Mouse (Mus musculus): ENCODE results near the gene Gm20388.

Gene Gm20388

DNA sequence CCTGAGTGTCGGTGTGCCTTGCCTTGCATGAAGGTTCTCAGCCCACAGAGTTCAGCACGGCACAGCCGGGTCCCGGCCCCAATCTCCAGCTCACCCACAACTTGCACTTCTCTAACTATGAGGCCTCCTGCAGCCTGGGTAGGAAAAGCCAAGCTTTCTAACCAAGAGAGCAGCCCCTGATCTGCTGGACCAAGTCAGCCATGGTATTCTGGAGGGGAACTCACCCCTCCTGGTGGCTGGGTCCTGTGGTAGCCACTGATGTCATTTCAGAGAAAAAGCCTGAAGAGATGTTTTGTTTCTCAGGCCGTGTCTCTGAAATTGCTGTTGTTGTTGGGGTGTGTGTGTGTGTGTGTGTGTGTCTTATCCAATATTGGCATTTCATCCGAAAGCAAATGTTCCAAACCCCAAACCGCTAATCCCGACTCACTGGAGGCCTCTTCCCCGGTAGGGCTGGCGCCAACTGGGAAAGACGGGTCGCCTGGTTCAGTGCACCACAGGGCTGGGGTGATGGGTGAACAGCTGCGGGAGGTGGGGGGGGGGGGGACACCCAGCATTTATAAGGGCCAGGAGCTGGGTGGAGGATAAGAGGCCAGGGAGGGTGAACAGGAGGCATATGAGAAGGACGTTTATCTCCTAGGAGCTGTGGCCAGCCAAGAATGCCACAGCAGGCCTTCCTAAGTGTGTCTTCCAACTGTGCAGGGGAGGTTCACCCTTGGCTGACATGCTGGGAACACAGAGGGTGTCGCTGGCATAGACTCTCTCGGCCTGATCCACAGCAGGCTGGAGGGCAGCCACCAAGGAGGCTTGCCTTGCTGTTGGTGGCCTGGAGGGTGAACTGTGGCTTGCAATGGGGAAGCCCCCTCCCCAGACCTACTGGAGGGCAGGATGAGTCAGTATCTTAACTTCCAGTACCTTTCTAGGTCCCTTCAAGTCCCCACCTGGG lies 1286.4 kb downstream of the Gm20388 start:
- DNase-seq (ENCODE audit: extremely low spot score, low spot score), result no peak

GRCm38 (mm10) chr8:121200069-121200468 lies 1289.4 kb downstream of the Gm20388 start:
- no peak for DNase-seq (ENCODE audit: extremely low spot score, low spot score)

- DNase-seq (ENCODE audit: extremely low spot score, low spot score), result no peak
Measured at GRCm38 (mm10) chr8:121200979-121201378, 1290.3 kb downstream of the Gm20388 start.

DNA sequence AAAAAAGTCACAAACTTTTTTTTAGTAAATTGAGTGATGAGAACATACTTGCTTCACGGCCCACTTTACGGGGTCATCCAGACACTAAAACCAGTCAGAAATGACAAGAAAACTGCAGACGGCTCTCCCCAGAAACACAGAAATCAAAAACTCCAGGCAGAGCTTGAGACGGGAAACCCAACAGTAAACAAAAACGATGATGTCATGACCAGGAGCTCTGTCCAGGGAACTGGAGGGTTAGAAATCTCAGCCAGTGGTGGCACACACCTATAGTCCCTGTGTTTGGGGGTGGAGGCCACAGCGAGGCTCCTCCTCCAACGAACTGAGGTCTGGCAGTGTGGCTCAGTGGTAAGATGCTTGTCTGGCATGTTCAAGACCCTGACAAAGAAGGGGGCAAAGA lies 1291.0 kb downstream of the Gm20388 start:
- no peak for DNase-seq (ENCODE audit: extremely low spot score, low spot score)

GRCm38 (mm10) chr8:121203612-121204376 lies 1293.2 kb downstream of the Gm20388 start:
- DNase-seq (ENCODE audit: extremely low spot score, low spot score), result no peak

DNA sequence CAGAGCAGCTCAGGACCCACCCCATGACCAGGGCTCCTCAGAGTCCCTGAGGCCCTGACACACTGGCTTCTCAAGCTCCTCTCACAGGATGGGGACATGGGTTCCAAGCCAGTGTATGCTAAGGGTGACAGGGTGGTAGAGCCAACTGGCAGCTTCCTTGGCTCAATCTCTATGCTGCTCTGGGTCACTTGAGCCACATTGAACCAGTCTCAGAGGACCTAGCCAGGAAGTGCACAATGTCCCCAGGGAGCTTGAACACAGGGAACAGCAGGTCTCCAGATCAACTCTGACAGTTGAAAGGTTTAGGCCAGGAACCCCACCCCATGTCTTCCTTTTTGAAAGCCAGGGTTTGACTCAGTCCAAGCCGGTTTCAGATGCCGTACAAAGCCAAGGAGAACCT lies 1296.5 kb downstream of the Gm20388 start:
- DNase-seq (ENCODE audit: extremely low spot score, low spot score), result no peak

GRCm38 (mm10) chr8:121210627-121211026 lies 1300.0 kb downstream of the Gm20388 start:
- no peak for DNase-seq (ENCODE audit: extremely low spot score, low spot score)

DNA sequence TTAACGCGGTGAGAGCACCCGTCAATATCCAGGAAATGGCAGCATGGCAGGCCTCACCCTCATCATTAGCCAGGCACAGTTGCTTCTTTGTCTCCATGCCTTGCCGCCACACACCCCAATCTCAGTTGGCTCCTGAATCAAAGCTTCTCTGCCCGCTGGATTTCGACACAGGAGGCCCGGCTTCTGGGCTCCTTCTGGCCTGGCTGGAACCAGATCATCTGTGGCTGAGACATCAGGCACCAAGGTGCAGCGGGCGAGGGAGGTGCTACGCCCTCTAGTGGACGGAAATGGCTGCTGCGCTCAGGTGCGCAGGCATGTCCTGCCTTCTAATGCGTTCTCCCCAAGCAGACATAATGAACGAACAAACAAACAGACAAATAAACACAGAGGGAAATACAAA lies 1302.6 kb downstream of the Gm20388 start:
- no peak for DNase-seq (ENCODE audit: extremely low spot score, low spot score)

GRCm38 (mm10) chr8:121213651-121214050 lies 1303.0 kb downstream of the Gm20388 start:
- no peak for DNase-seq (ENCODE audit: extremely low spot score, low spot score)

GRCm38 (mm10) chr8:121214975-121215374 lies 1304.3 kb downstream of the Gm20388 start:
- no peak for DNase-seq (ENCODE audit: extremely low spot score, low spot score)

DNA sequence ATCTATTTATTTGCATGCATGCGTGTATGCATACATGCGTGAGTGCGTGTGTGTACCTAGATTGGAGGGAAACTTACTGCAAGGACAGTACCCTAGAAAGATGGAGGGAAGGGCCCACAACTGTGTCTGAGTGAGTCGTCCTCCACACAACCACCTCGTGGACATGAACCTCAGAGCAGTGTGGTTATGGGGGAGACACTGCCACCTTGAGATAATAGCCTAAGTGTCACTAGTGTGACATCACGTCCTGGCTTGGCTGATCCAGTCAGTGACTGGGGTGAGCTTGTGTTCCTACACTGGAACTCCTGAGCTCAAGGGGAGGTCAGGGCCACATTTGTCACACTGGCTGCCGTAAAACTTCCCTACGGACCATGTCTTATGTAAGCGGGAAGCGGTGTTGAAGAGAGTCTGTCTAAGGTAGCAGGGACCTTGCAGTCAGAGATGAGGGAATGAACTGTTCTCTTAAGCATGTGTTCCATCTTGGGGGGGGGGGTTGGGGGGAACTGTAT lies 1305.9 kb downstream of the Gm20388 start:
- DNase-seq (ENCODE audit: extremely low spot score, low spot score), result no peak

DNA sequence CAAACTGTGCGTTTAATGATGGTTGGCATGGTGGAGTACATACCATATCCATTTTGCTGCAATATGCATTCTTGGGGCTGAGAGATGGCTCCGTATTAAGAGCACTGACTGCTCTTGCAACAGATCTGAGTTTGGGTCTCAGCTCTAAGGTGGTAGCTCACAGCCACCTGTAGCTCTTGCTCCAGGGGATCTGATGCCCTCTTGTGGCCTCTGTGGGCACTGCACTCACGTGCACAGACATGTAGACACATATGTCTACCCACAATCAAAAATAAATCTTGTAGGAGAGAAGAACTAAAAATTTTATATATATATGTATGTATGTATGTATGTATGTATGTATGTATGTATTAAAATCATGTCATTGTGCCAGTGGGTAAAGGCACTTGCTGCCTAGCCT lies 1307.8 kb downstream of the Gm20388 start:
- no peak for DNase-seq (ENCODE audit: extremely low spot score, low spot score)

- peak; percentile 43 for DNase-seq (ENCODE audit: extremely low spot score, low spot score)
Measured at GRCm38 (mm10) chr8:121220103-121220899, 1309.7 kb downstream of the Gm20388 start.

DNA sequence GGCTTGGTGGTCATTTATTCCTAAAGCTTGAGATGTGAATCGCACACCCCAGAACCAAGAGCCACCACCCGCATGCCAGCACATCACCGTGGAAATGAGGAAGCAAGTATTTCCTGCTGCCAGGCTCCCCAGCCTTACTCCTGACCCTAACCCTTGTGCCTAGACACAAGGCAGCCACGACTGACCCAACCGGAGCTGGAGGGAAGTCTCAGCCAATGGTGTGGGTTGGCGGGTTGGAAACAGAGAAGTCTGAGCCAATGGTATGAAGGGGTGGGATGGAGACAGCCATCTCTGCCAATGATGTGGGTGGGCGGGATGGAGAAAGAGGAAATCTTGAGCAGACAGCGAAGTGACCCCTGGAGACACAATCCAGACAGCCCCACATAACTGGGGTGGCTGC lies 1314.1 kb downstream of the Gm20388 start:
- DNase-seq (ENCODE audit: extremely low spot score, low spot score), result no peak

GRCm38 (mm10) chr8:121227756-121228155 lies 1317.1 kb downstream of the Gm20388 start:
- DNase-seq (ENCODE audit: extremely low spot score, low spot score), result no peak

- DNase-seq (ENCODE audit: extremely low spot score, low spot score), result no peak
Measured at GRCm38 (mm10) chr8:121228892-121229291, 1318.3 kb downstream of the Gm20388 start.

GRCm38 (mm10) chr8:121229550-121229949 lies 1318.9 kb downstream of the Gm20388 start:
- DNase-seq (ENCODE audit: extremely low spot score, low spot score), result no peak

- DNase-seq (ENCODE audit: extremely low spot score, low spot score), result no peak
Measured at GRCm38 (mm10) chr8:121233196-121233595, 1322.6 kb downstream of the Gm20388 start.

DNA sequence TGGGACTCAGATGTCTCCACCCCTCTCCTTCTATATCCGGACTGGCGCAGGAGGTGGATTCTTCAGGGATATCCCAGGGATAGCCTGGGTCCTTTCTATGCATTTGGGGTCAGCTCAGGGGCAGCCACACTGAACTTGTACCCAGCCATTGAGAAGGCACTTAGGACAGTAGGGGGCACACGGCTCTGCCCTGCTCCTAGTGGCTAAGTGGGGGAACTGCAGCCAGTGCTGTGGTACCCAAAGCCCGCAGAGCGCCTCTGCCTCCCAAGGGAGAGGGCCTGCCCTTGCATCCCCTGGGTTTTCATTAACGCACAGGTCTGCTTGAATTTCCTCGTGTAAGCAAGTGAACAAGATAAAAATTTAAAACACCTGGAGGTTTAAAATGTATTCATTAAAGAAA lies 1324.3 kb downstream of the Gm20388 start:
- DNase-seq (ENCODE audit: extremely low spot score, low spot score), result no peak

GRCm38 (mm10) chr8:121239640-121240039 lies 1329.0 kb downstream of the Gm20388 start:
- DNase-seq (ENCODE audit: extremely low spot score, low spot score), result no peak
